Mouse (Mus musculus): ENCODE data around the gene Psd. TPM values are rescaled to one million over a fixed set of nuclear protein-coding genes. Genes with fewer than 3 reads are reported as not detected.

The Psd gene
- polyA plus RNA-seq, 1 experiment: 1.9 TPM

- H3K27ac ChIP-seq (ENCODE audit: insufficient read depth, low read depth, low read length): no peak overlapping the region
- 67% methylated on average over 4 of the region's 4 CpGs for WGBS
- DNase-seq: no peak
- H3K27me3 ChIP-seq (replicated peaks; ENCODE audit: control insufficient read depth, insufficient read depth, low read length): no peaks in the 10 kb centered on the region
- no peaks in the 10 kb centered on the region for H3K4me1 ChIP-seq (ENCODE audit: control insufficient read depth, insufficient read depth, low read length)
- no peak overlapping the region for H3K4me3 ChIP-seq (ENCODE audit: insufficient read depth, low read depth, low read length)
- TF ChIP-seq POLR2A (IDR thresholded peaks at IDR 0.05; ENCODE audit: low read depth, low read length) (no peak), CTCF (conservative IDR thresholded peaks at IDR 0.05; ENCODE audit: insufficient read depth, insufficient read length, low read depth, low read length) (no peak)
- H3K36me3 ChIP-seq (ENCODE audit: control insufficient read depth, insufficient read depth, low read length): no peaks in the 10 kb centered on the region
Measured at GRCm38 (mm10) chr19:46296938-46297337, 30.0 kb downstream of the Psd start.

- Histone ChIP-seq H3K27me3 (replicated peaks; ENCODE audit: control insufficient read depth, insufficient read depth, low read length) (no peaks in the 10 kb centered on the region), H3K36me3 (ENCODE audit: control insufficient read depth, insufficient read depth, low read length) (no peaks in the 10 kb centered on the region), H3K4me3 (ENCODE audit: insufficient read depth, low read depth, low read length) (no peak overlapping the region), H3K4me1 (ENCODE audit: control insufficient read depth, insufficient read depth, low read length) (no peaks in the 10 kb centered on the region), H3K27ac (ENCODE audit: insufficient read depth, low read depth, low read length) (no peak overlapping the region)
- TF ChIP-seq POLR2A (IDR thresholded peaks at IDR 0.05; ENCODE audit: low read depth, low read length): no peak
- no peak for TF ChIP-seq CTCF (conservative IDR thresholded peaks at IDR 0.05; ENCODE audit: insufficient read depth, insufficient read length, low read depth, low read length)
- no peak for DNase-seq
- 60% methylated on average over 12 of the region's 12 CpGs for WGBS
Measured at GRCm38 (mm10) chr19:46290535-46291105, 36.3 kb downstream of the Psd start.

DNA sequence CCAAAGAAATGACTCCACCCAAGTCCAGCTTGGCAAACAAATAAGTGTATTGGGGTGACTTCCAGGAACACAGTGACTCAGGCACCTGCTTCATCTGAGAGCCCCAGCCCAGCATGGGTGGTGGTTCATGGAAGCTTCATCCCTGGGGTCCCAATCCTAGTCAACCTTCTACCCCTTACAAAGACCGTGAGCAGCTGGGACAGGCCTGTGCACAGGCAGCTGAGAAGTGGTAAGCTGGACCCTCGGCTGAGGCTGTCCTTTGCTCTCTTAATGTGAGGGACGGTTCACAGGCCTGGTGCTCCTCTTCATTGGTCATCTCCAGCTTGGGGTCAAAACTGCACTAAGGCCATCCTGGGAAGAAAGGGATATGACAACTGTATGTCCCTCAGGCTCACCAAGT, 39.4 kb downstream of the Psd start:
- TF ChIP-seq CTCF (conservative IDR thresholded peaks at IDR 0.05; ENCODE audit: insufficient read depth, insufficient read length, low read depth, low read length) (no peak), POLR2A (IDR thresholded peaks at IDR 0.05; ENCODE audit: low read depth, low read length) (no peak)
- Histone ChIP-seq H3K27ac (ENCODE audit: insufficient read depth, low read depth, low read length) (no peak overlapping the region), H3K4me1 (ENCODE audit: control insufficient read depth, insufficient read depth, low read length) (no peaks in the 10 kb centered on the region), H3K27me3 (replicated peaks; ENCODE audit: control insufficient read depth, insufficient read depth, low read length) (no peaks in the 10 kb centered on the region), H3K36me3 (ENCODE audit: control insufficient read depth, insufficient read depth, low read length) (no peaks in the 10 kb centered on the region; the same call in 1 of the 2 replicates), H3K4me3 (ENCODE audit: insufficient read depth, low read depth, low read length) (no peak overlapping the region)
- 86% methylated on average over 3 of the region's 3 CpGs for WGBS
- DNase-seq: no peak

GRCm38 (mm10) chr19:46286926-46287325, 40.0 kb downstream of the Psd start:
- Histone ChIP-seq H3K27me3 (replicated peaks; ENCODE audit: control insufficient read depth, insufficient read depth, low read length) (no peaks in the 10 kb centered on the region), H3K36me3 (ENCODE audit: control insufficient read depth, insufficient read depth, low read length) (peaks cover 2% of the 10 kb centered on the region), H3K4me3 (ENCODE audit: insufficient read depth, low read depth, low read length) (no peak overlapping the region), H3K4me1 (ENCODE audit: control insufficient read depth, insufficient read depth, low read length) (no peaks in the 10 kb centered on the region), H3K27ac (ENCODE audit: insufficient read depth, low read depth, low read length) (no peak overlapping the region)
- no peak for DNase-seq
- 81% methylated on average over 3 of the region's 3 CpGs for WGBS
- TF ChIP-seq CTCF (conservative IDR thresholded peaks at IDR 0.05; ENCODE audit: insufficient read depth, insufficient read length, low read depth, low read length): no peak
- TF ChIP-seq POLR2A (IDR thresholded peaks at IDR 0.05; ENCODE audit: low read depth, low read length): no peak

- whole genome bisulfite sequencing: 78% methylated on average over 6 of the region's 6 CpGs
- Histone ChIP-seq H3K4me3 (ENCODE audit: insufficient read depth, low read depth, low read length) (no peak overlapping the region), H3K4me1 (ENCODE audit: control insufficient read depth, insufficient read depth, low read length) (no peaks in the 10 kb centered on the region), H3K27ac (ENCODE audit: insufficient read depth, low read depth, low read length) (no peak overlapping the region), H3K36me3 (ENCODE audit: control insufficient read depth, insufficient read depth, low read length) (peaks cover 2% of the 10 kb centered on the region), H3K27me3 (replicated peaks; ENCODE audit: control insufficient read depth, insufficient read depth, low read length) (no peaks in the 10 kb centered on the region)
- peak; percentile 67 for DNase-seq
- TF ChIP-seq POLR2A (IDR thresholded peaks at IDR 0.05; ENCODE audit: low read depth, low read length): no peak
- no peak for TF ChIP-seq CTCF (conservative IDR thresholded peaks at IDR 0.05; ENCODE audit: insufficient read depth, insufficient read length, low read depth, low read length)
Measured at GRCm38 (mm10) chr19:46286047-46286446, 40.9 kb downstream of the Psd start.

DNA sequence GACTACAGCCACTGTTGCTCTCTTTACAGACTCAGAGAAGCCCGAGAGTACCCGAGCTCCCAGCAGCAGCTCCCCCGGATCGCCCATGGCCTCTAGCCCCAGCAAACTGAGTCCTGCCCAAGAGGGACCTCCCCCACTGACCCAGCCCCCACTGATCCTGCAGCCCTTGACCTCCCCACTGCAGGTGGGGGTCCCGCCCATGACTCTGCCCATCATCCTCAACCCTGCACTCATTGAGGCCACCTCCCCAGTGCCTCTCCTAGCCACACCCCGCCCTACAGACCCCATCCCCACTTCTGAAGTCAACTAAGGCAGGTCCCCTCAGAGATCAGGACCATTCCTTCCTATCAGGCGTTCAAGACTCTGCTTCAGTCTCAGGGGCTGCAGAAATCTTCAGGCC, 41.3 kb downstream of the Psd start:
- H3K36me3 ChIP-seq (ENCODE audit: control insufficient read depth, insufficient read depth, low read length): peaks cover 2% of the 10 kb centered on the region
- no peaks in the 10 kb centered on the region for H3K4me1 ChIP-seq (ENCODE audit: control insufficient read depth, insufficient read depth, low read length)
- no peak overlapping the region for H3K27ac ChIP-seq (ENCODE audit: insufficient read depth, low read depth, low read length)
- DNase-seq: no peak
- TF ChIP-seq CTCF (conservative IDR thresholded peaks at IDR 0.05; ENCODE audit: insufficient read depth, insufficient read length, low read depth, low read length) (no peak), POLR2A (IDR thresholded peaks at IDR 0.05; ENCODE audit: low read depth, low read length) (no peak)
- H3K4me3 ChIP-seq (ENCODE audit: insufficient read depth, low read depth, low read length): no peak overlapping the region
- H3K27me3 ChIP-seq (replicated peaks; ENCODE audit: control insufficient read depth, insufficient read depth, low read length): no peaks in the 10 kb centered on the region
- WGBS: 86% methylated on average over 7 of the region's 7 CpGs

- TF ChIP-seq POLR2A (IDR thresholded peaks at IDR 0.05; ENCODE audit: low read depth, low read length) (no peak), CTCF (conservative IDR thresholded peaks at IDR 0.05; ENCODE audit: insufficient read depth, insufficient read length, low read depth, low read length) (no peak)
- Histone ChIP-seq H3K27ac (ENCODE audit: insufficient read depth, low read depth, low read length) (no peak overlapping the region), H3K4me1 (ENCODE audit: control insufficient read depth, insufficient read depth, low read length) (no peaks in the 10 kb centered on the region), H3K4me3 (ENCODE audit: insufficient read depth, low read depth, low read length) (no peak overlapping the region), H3K36me3 (ENCODE audit: control insufficient read depth, insufficient read depth, low read length) (peaks cover 2% of the 10 kb centered on the region), H3K27me3 (replicated peaks; ENCODE audit: control insufficient read depth, insufficient read depth, low read length) (no peaks in the 10 kb centered on the region)
- WGBS: 95% methylated on average over 4 of the region's 4 CpGs
- no peak for DNase-seq
Measured at GRCm38 (mm10) chr19:46284686-46285085, 42.3 kb downstream of the Psd start.

Measured in kidney, adult 2 months (tissue).